Mouse (Mus musculus): Measurements from ENCODE around the gene 4930564D02Rik. TPM values are rescaled to one million over a fixed set of nuclear protein-coding genes. Genes with fewer than 3 reads are reported as not detected.

4930564D02Rik gene
- polyA plus RNA-seq, 1 experiment, result not detected

GRCm38 (mm10) chr3:105127881-105128280 lies 61.2 kb downstream of the 4930564D02Rik start:
- Histone ChIP-seq H3K27me3 (ENCODE audit: control insufficient read depth, insufficient read depth, insufficient read length) (peaks cover 3% of the 10 kb centered on the region), H3K4me3 (no peak overlapping the region), H3ac (ENCODE audit: control insufficient read depth, insufficient read length) (no peak overlapping the region), H3K36me3 (ENCODE audit: control insufficient read depth, insufficient read depth) (no peaks in the 10 kb centered on the region), H3K4me2 (ENCODE audit: low read depth) (no peak overlapping the region), H3K79me2 (ENCODE audit: control insufficient read depth, insufficient read depth) (no peaks in the 10 kb centered on the region)
- TF ChIP-seq CEBPB (IDR thresholded peaks at IDR 0.05; ENCODE audit: insufficient read depth, poor library complexity, severe bottlenecking), result no peak
- no peak for TF ChIP-seq TCF12 (IDR thresholded peaks at IDR 0.05; ENCODE audit: insufficient read depth, poor library complexity, severe bottlenecking)
- no peak for TF ChIP-seq REST (IDR thresholded peaks at IDR 0.05; ENCODE audit: insufficient read depth, insufficient read length)
- TF ChIP-seq MAX (IDR thresholded peaks at IDR 0.05; ENCODE audit: low read depth), result no peak
- no peak for TF ChIP-seq E2F4 (IDR thresholded peaks at IDR 0.05; ENCODE audit: insufficient read depth)
- TF ChIP-seq TCF3 (IDR thresholded peaks at IDR 0.05; ENCODE audit: insufficient read length, low read depth), result no peak
- no peak for TF ChIP-seq USF1 (IDR thresholded peaks at IDR 0.05; ENCODE audit: low read depth)
- no peak for TF ChIP-seq POLR2A (IDR thresholded peaks at IDR 0.05; ENCODE audit: insufficient read length, low read depth)
- no peak for TF ChIP-seq SRF (IDR thresholded peaks at IDR 0.05; ENCODE audit: control insufficient read depth, insufficient read length, low read depth)

Other genes with a start within 250 kb of the 4930564D02Rik start
- gene Mov10, start 248.3 kb upstream of the 4930564D02Rik start, polyA plus RNA-seq (2012; fragmentation: generic; extraction: Trizol), result 6.7 TPM
- gene St7l, start 202.8 kb upstream of the 4930564D02Rik start, polyA plus RNA-seq (2012; fragmentation: generic; extraction: Trizol), result 13.2 TPM
- gene Capza1, start 202.3 kb upstream of the 4930564D02Rik start, polyA plus RNA-seq (2012; fragmentation: generic; extraction: Trizol), result 22.6 TPM
- gene Wnt2b, start 104.9 kb upstream of the 4930564D02Rik start, polyA plus RNA-seq (2012; fragmentation: generic; extraction: Trizol), result 0.13 TPM
- gene Cttnbp2nl, start 13.7 kb upstream of the 4930564D02Rik start, polyA plus RNA-seq (2012; fragmentation: generic; extraction: Trizol), result 8.9 TPM

Measured in myocyte (in vitro differentiated cells).